Mouse (Mus musculus): ENCODE data around the gene Gm45808. TPM values are rescaled to one million over a fixed set of nuclear protein-coding genes. Genes with fewer than 3 reads are reported as not detected.
A peak's percentile ranks its signal among the peaks of the same experiment; 100 is the strongest.

The Gm45808 gene
- polyA plus RNA-seq, 1 experiment from 2014 or later: not detected

- DNase-seq (ENCODE audit: low spot score) (no peak), ATAC-seq (ENCODE audit: insufficient number of reproducible peaks, low FRiP score, low TSS enrichment, low read depth) (no peak)
- 28% methylated on average over 12 of the region's 12 CpGs for WGBS
- Histone ChIP-seq H3K27ac (replicated peaks; ENCODE audit: low read depth, low read length) (no peak overlapping the region; the same call in 1 of the 2 replicates), H3K4me1 (ENCODE audit: control insufficient read depth, insufficient read depth, low read length) (peaks cover 12% of the 10 kb centered on the region), H3K4me2 (ENCODE audit: low read depth, severe bottlenecking) (peak overlapping the region; percentile 86), H3K4me3 (ENCODE audit: low read depth, low read length) (peak overlapping the region; percentile 85), H3K27me3 (ENCODE audit: control insufficient read depth, insufficient read depth, low read length) (no peaks in the 10 kb centered on the region), H3K36me3 (ENCODE audit: control insufficient read depth, insufficient read depth, low read length) (0 out of 2 replicates have a peak, but pooled peaks cover 3% of the 10 kb centered on the region), H3K9ac (ENCODE audit: low read length) (peak overlapping the region; percentile 88), H3K9me3 (ENCODE audit: control insufficient read depth, low read length) (no peaks in the 10 kb centered on the region)
These were observed 38.4 kb upstream of the Gm45808 start for GRCm38 (mm10) chr7:45524841-45525621.

DNA sequence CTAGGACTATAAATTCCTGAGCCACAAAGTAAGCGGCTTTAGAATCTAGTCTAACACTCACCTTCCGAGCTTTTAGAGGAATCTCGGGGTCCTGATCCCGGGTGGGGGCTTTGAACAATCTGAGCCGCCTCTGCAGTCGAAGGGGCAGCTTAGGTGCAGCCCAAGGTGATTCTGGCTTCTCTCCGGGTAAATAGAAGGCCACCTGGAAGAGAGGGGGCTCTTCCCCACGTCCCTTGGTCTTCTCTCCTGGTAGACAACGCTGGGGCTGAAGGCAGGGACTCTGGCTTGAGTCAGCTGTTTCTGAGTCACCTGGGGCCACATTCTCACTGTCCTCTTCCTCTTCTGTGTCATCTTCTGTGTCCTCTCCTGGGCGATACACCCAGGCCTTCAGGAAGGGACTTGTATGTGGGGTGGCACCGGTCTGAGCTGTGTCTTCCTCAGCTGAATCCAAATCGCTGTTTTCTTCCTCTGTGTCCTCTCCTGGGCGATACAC lies 37.1 kb upstream of the Gm45808 start:
- peaks cover 10% of the 10 kb centered on the region for H3K4me1 ChIP-seq (ENCODE audit: control insufficient read depth, insufficient read depth, low read length)
- DNase-seq (ENCODE audit: low spot score) (no peak), ATAC-seq (ENCODE audit: insufficient number of reproducible peaks, low FRiP score, low TSS enrichment, low read depth) (no peak)
- no peaks in the 10 kb centered on the region for H3K9me3 ChIP-seq (ENCODE audit: control insufficient read depth, low read length)
- no peaks in the 10 kb centered on the region for H3K27me3 ChIP-seq (ENCODE audit: control insufficient read depth, insufficient read depth, low read length)
- 82% methylated on average over 13 of the region's 13 CpGs for WGBS
- H3K4me3 ChIP-seq (ENCODE audit: low read depth, low read length): no peak overlapping the region
- no peak overlapping the region for H3K9ac ChIP-seq (ENCODE audit: low read length)
- H3K36me3 ChIP-seq (ENCODE audit: control insufficient read depth, insufficient read depth, low read length): 0 out of 2 replicates have a peak, but pooled peaks cover 3% of the 10 kb centered on the region
- H3K27ac ChIP-seq (replicated peaks; ENCODE audit: low read depth, low read length): no peak overlapping the region
- peak overlapping the region; percentile 1; the same call in 1 of the 2 replicates for H3K4me2 ChIP-seq (ENCODE audit: low read depth, severe bottlenecking)

GRCm38 (mm10) chr7:45522957-45523676 lies 36.5 kb upstream of the Gm45808 start:
- DNase-seq (ENCODE audit: low spot score) (no peak), ATAC-seq (ENCODE audit: insufficient number of reproducible peaks, low FRiP score, low TSS enrichment, low read depth) (no peak)
- H3K36me3 ChIP-seq (ENCODE audit: control insufficient read depth, insufficient read depth, low read length): 0 out of 2 replicates have a peak, but pooled peaks cover 3% of the 10 kb centered on the region
- H3K27ac ChIP-seq (replicated peaks; ENCODE audit: low read depth, low read length): no peak overlapping the region
- WGBS: 69% methylated on average over 18 of the region's 18 CpGs
- no peak overlapping the region for H3K9ac ChIP-seq (ENCODE audit: low read length)
- no peaks in the 10 kb centered on the region for H3K9me3 ChIP-seq (ENCODE audit: control insufficient read depth, low read length)
- peak overlapping the region; percentile 1; the same call in 1 of the 2 replicates for H3K4me2 ChIP-seq (ENCODE audit: low read depth, severe bottlenecking)
- H3K4me1 ChIP-seq (ENCODE audit: control insufficient read depth, insufficient read depth, low read length): peaks cover 10% of the 10 kb centered on the region
- H3K27me3 ChIP-seq (ENCODE audit: control insufficient read depth, insufficient read depth, low read length): no peaks in the 10 kb centered on the region
- no peak overlapping the region for H3K4me3 ChIP-seq (ENCODE audit: low read depth, low read length)

DNA sequence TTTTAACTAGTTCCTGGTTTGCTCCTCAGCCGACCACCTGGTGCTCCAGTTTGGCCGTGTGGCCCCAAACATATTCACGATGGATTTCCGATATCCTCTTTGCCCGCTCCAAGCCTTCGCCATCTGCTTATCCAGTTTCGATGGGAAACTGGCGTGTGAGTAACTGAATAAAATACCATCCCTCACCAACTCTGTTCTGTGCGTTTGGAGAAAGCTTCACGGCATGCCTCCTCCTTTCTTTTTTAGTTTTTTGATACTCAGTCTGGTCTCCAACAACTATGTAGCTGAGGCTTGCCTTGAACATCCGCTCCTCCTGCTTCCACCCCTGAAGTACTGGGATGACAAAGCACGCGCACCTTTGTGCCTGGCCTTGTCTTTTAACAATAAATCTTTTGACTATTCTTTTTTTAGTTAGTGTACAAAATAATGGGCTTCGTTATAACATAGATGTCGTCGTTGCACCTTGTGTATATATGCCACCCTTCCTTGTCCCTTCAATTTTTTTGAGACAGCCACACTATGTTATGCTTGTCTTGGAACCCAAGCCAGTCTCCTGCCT lies 35.7 kb upstream of the Gm45808 start:
- no peaks in the 10 kb centered on the region for H3K9me3 ChIP-seq (ENCODE audit: control insufficient read depth, low read length)
- WGBS: 56% methylated on average over 16 of the region's 16 CpGs
- H3K27me3 ChIP-seq (ENCODE audit: control insufficient read depth, insufficient read depth, low read length): no peaks in the 10 kb centered on the region
- H3K4me2 ChIP-seq (ENCODE audit: low read depth, severe bottlenecking): peak overlapping the region; percentile 53
- ATAC-seq (ENCODE audit: insufficient number of reproducible peaks, low FRiP score, low TSS enrichment, low read depth) (no peak), DNase-seq (ENCODE audit: low spot score) (no peak)
- H3K36me3 ChIP-seq (ENCODE audit: control insufficient read depth, insufficient read depth, low read length): 0 out of 2 replicates have a peak, but pooled peaks cover 3% of the 10 kb centered on the region
- H3K27ac ChIP-seq (replicated peaks; ENCODE audit: low read depth, low read length): no peak overlapping the region; the same call in 1 of the 2 replicates
- H3K9ac ChIP-seq (ENCODE audit: low read length): peak overlapping the region; percentile 74
- H3K4me1 ChIP-seq (ENCODE audit: control insufficient read depth, insufficient read depth, low read length): peaks cover 10% of the 10 kb centered on the region
- peak overlapping the region; percentile 46 for H3K4me3 ChIP-seq (ENCODE audit: low read depth, low read length)

DNA sequence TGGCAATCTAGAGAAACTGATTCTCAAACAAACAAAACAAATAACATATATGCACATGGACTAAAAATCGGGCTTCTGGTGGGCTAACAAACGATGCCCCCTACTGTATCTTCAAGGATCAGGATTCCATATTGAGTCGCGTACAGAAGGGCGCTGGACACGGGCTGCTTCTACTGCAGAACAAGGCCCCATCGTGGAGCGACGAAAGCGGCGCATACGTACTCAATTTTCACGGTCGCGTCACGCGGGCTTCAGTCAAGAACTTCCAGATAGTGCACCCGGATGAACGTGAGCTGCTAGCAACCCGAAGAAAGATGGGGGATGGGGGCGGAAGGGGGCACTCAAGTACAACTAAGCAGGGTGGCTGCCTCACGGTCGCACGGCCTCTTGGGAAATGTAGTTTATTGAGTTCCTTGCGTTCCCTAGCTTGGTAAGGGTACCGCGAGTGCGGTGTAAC lies 35.1 kb upstream of the Gm45808 start:
- ATAC-seq (ENCODE audit: insufficient number of reproducible peaks, low FRiP score, low TSS enrichment, low read depth) (peak; percentile 48), DNase-seq (ENCODE audit: low spot score) (peak; percentile 88)
- peak overlapping the region; percentile 46 for H3K4me3 ChIP-seq (ENCODE audit: low read depth, low read length)
- under 1% methylated on average over 28 of the region's 28 CpGs for WGBS
- H3K4me2 ChIP-seq (ENCODE audit: low read depth, severe bottlenecking): peak overlapping the region; percentile 53
- no peaks in the 10 kb centered on the region for H3K9me3 ChIP-seq (ENCODE audit: control insufficient read depth, low read length)
- 0 out of 2 replicates have a peak, but pooled peaks cover 3% of the 10 kb centered on the region for H3K36me3 ChIP-seq (ENCODE audit: control insufficient read depth, insufficient read depth, low read length)
- H3K9ac ChIP-seq (ENCODE audit: low read length): peak overlapping the region; percentile 74
- H3K4me1 ChIP-seq (ENCODE audit: control insufficient read depth, insufficient read depth, low read length): peaks cover 10% of the 10 kb centered on the region
- no peaks in the 10 kb centered on the region for H3K27me3 ChIP-seq (ENCODE audit: control insufficient read depth, insufficient read depth, low read length)
- H3K27ac ChIP-seq (replicated peaks; ENCODE audit: low read depth, low read length): peak overlapping the region; percentile 77

DNA sequence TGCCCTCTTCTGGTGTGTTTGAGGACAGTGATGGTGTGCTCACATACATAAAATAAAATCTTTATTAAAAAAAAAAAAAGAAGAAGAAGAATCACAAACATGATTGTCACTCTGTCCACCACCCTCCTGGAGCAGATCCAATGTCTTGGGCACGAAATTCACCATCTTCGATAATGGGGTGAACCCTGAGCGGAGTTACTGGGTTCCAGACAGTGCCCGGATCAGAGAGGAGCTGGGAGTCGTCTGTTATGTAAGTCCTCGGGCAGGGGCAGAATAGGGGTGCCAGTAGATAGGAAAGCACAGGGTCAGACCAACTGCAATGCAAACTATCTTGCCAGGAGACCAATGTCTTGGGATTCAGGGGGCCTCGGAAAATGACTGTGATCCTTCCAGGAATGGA lies 34.0 kb upstream of the Gm45808 start:
- no peaks in the 10 kb centered on the region for H3K9me3 ChIP-seq (ENCODE audit: control insufficient read depth, low read length)
- 91% methylated on average over 7 of the region's 7 CpGs for WGBS
- 0 out of 2 replicates have a peak, but pooled peaks cover 3% of the 10 kb centered on the region for H3K36me3 ChIP-seq (ENCODE audit: control insufficient read depth, insufficient read depth, low read length)
- peaks cover 10% of the 10 kb centered on the region for H3K4me1 ChIP-seq (ENCODE audit: control insufficient read depth, insufficient read depth, low read length)
- no peak for DNase-seq (ENCODE audit: low spot score)
- no peaks in the 10 kb centered on the region for H3K27me3 ChIP-seq (ENCODE audit: control insufficient read depth, insufficient read depth, low read length)
- H3K4me3 ChIP-seq (ENCODE audit: low read depth, low read length): no peak overlapping the region
- H3K27ac ChIP-seq (replicated peaks; ENCODE audit: low read depth, low read length): no peak overlapping the region
- H3K9ac ChIP-seq (ENCODE audit: low read length): no peak overlapping the region
- no peak for ATAC-seq (ENCODE audit: insufficient number of reproducible peaks, low FRiP score, low TSS enrichment, low read depth)
- H3K4me2 ChIP-seq (ENCODE audit: low read depth, severe bottlenecking): no peak overlapping the region

DNA sequence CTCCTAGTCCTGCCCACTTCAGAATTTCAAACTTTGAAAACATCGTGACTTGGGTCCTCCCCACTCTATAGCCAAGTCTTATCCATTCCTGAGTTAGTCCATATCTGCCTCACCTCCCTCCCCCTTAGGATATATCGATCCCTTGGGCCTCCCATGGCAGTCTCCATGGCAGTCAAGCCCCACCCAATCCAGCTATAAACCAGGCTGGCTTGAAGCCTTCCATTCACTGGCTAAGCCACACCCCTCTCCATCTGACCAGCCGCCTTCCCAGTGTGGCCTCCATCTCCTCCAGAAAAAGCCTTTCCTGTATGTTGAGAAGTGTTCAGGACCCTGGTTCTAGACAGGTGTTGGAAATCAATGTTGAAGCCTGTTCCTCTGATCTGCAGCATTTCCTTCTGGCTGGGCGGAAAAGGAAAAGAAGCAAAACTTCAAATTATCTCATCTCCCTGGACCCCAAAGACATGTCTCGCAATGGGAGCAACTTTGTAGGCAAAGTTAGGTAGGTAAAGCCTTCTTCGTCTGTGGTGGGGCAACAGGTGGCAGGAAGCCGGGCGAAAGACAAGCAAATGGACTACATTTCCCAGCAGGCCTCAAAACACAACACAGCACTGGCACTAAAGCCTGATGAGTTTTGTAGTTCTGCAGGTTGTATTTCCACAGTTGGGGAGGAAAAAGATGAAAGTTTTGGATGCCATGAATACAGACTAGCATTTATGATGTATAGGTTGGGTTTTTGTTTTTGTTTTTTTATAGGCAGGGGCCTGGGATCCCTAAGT lies 32.9 kb upstream of the Gm45808 start:
- DNase-seq (ENCODE audit: low spot score) (no peak), ATAC-seq (ENCODE audit: insufficient number of reproducible peaks, low FRiP score, low TSS enrichment, low read depth) (no peak)
- Histone ChIP-seq H3K9me3 (ENCODE audit: control insufficient read depth, low read length) (no peaks in the 10 kb centered on the region), H3K4me1 (ENCODE audit: control insufficient read depth, insufficient read depth, low read length) (no peaks in the 10 kb centered on the region), H3K27ac (replicated peaks; ENCODE audit: low read depth, low read length) (no peak overlapping the region), H3K27me3 (ENCODE audit: control insufficient read depth, insufficient read depth, low read length) (no peaks in the 10 kb centered on the region), H3K36me3 (ENCODE audit: control insufficient read depth, insufficient read depth, low read length) (0 out of 2 replicates have a peak, but pooled peaks cover 3% of the 10 kb centered on the region), H3K4me2 (ENCODE audit: low read depth, severe bottlenecking) (no peak overlapping the region), H3K4me3 (ENCODE audit: low read depth, low read length) (no peak overlapping the region), H3K9ac (ENCODE audit: low read length) (no peak overlapping the region)
- WGBS: 78% methylated on average over 8 of the region's 8 CpGs
